8 mouse cellular contexts compared by ENCODE assay signal in genomic region chr4:152491250-152491899, GRCm38 (mm10). TPM values are rescaled to one million over a fixed set of nuclear protein-coding genes. Genes with fewer than 3 reads are reported as not detected.
A peak's percentile ranks its signal among the peaks of the same experiment; 100 is the strongest.
DNase-seq lines count a peak whose midpoint lies in the region; ATAC-seq lines count a peak whose summit lies in the region.

No protein-coding gene starts in this region.

- no peak overlapping the region for H3K4me3 ChIP-seq in forebrain, embryonic 15.5 days
- no peak overlapping the region for H3K4me3 ChIP-seq in hindbrain, embryonic 15.5 days
- no peak overlapping the region for H3K4me3 ChIP-seq in midbrain, embryonic 10.5 days

- H3K27me3 ChIP-seq in forebrain, embryonic 15.5 days, result no peaks in the 10 kb centered on the region
- H3K27me3 ChIP-seq in hindbrain, embryonic 15.5 days, result no peaks in the 10 kb centered on the region
- H3K27me3 ChIP-seq in midbrain, embryonic 10.5 days (ENCODE audit: low read depth, poor library complexity, severe bottlenecking), result no peaks in the 10 kb centered on the region

- H3K4me2 ChIP-seq in forebrain, embryonic 15.5 days (replicated peaks), result no peak overlapping the region
- no peak overlapping the region for H3K4me2 ChIP-seq in hindbrain, embryonic 15.5 days

- no peaks in the 10 kb centered on the region for H3K9me3 ChIP-seq in forebrain, embryonic 15.5 days
- no peaks in the 10 kb centered on the region for H3K9me3 ChIP-seq in hindbrain, embryonic 15.5 days
- no peaks in the 10 kb centered on the region for H3K9me3 ChIP-seq in midbrain, embryonic 10.5 days (replicated peaks)

- H3K4me1 ChIP-seq in forebrain, embryonic 15.5 days, result peaks cover 21% of the 10 kb centered on the region
- H3K4me1 ChIP-seq in hindbrain, embryonic 15.5 days (replicated peaks), result peaks cover 12% of the 10 kb centered on the region
- H3K4me1 ChIP-seq in midbrain, embryonic 10.5 days, result peaks cover 9% of the 10 kb centered on the region; the same call in 1 of the 2 replicates

- H3K36me3 ChIP-seq in forebrain, embryonic 15.5 days, result no peaks in the 10 kb centered on the region
- H3K36me3 ChIP-seq in hindbrain, embryonic 15.5 days, result no peaks in the 10 kb centered on the region
- peaks cover 32% of the 10 kb centered on the region for H3K36me3 ChIP-seq in midbrain, embryonic 10.5 days

- peak; percentile 78 for DNase-seq in R1 (ENCODE audit: low read depth, low spot score)
- peak; percentile 32 for DNase-seq in c-Kit-positive CD71-positive TER-119-positive erythroid progenitor cells, embryonic 14.5 days (ENCODE audit: low spot score)
- peak; percentile 68 for DNase-seq in left cerebral cortex, adult 11 months (ENCODE audit: low spot score)
- DNase-seq in midbrain, embryonic 10.5 days (ENCODE audit: low spot score), result peak; percentile 71
- peak; percentile 79 for DNase-seq in right cerebral cortex, postnatal 14 days

- WGBS in forebrain, embryonic 15.5 days, result 48% methylated on average over 15 of the region's 15 CpGs
- 49% methylated on average over 15 of the region's 15 CpGs for WGBS in hindbrain, embryonic 15.5 days
- WGBS in midbrain, embryonic 10.5 days, result 50% methylated on average over 15 of the region's 15 CpGs

- H3K27ac ChIP-seq in forebrain, embryonic 15.5 days (replicated peaks), result no peak overlapping the region
- no peak overlapping the region for H3K27ac ChIP-seq in hindbrain, embryonic 15.5 days (replicated peaks)
- H3K27ac ChIP-seq in midbrain, embryonic 10.5 days (replicated peaks), result no peak overlapping the region; the same call in 1 of the 2 replicates

- peak; percentile 55; the same call in 1 of the 2 replicates for ATAC-seq in forebrain, embryonic 15.5 days (replicated peaks)
- ATAC-seq in hindbrain, embryonic 15.5 days (ENCODE audit: low FRiP score, low read depth), result peak; percentile 53
- no peak for ATAC-seq in erythroid progenitor cell, adult 5-6 weeks (replicated peaks; ENCODE audit: low FRiP score, poor library complexity, severe bottlenecking)

- no peak overlapping the region for H3K9ac ChIP-seq in forebrain, embryonic 15.5 days (replicated peaks)
- no peak overlapping the region for H3K9ac ChIP-seq in hindbrain, embryonic 15.5 days

RNA-seq across cellular contexts. Expression of gene Kcnab2, which starts 13.7 kb away (rescaled TPM):
- 14.4 and 17.2 TPM in 2 replicates for polyA plus RNA-seq in forebrain, embryonic 15.5 days (2015; fragmentation: Nextera tagmentation; extraction: Ambion mirVana)
- polyA plus RNA-seq in hindbrain, embryonic 15.5 days (2015; fragmentation: Nextera tagmentation; extraction: Ambion mirVana), result 30.8 and 34.5 TPM in 2 replicates
- polyA plus RNA-seq in midbrain, embryonic 10.5 days (2016; fragmentation: Nextera tagmentation; extraction: Ambion mirVana), result 12.2 and 17.3 TPM in 2 replicates
- 5.0 and 8.6 TPM in 2 replicates for total RNA-seq in erythroid progenitor cell, adult 5-6 weeks (2015; ENCODE audit: low replicate concordance)
- 8.9 and 10.9 TPM in 2 replicates for total RNA-seq in erythroid progenitor cell, adult 5-6 weeks (2017; ENCODE audit: low replicate concordance)

RNA-seq across cellular contexts. Expression of gene Nphp4, which starts 14.9 kb away (rescaled TPM):
- polyA plus RNA-seq in forebrain, embryonic 15.5 days (2015; fragmentation: Nextera tagmentation; extraction: Ambion mirVana), result 5.0 and 5.5 TPM in 2 replicates
- 6.1 and 6.2 TPM in 2 replicates for polyA plus RNA-seq in hindbrain, embryonic 15.5 days (2015; fragmentation: Nextera tagmentation; extraction: Ambion mirVana)
- polyA plus RNA-seq in midbrain, embryonic 10.5 days (2016; fragmentation: Nextera tagmentation; extraction: Ambion mirVana), result 7.8 and 8.2 TPM in 2 replicates
- 8.8 TPM in 1 of 2 replicates, not detected in the other for total RNA-seq in erythroid progenitor cell, adult 5-6 weeks (2015; ENCODE audit: low replicate concordance)
- total RNA-seq in erythroid progenitor cell, adult 5-6 weeks (2017; ENCODE audit: low replicate concordance), result not detected in 2 replicates
